Mouse (Mus musculus) hindbrain, postnatal 0 days (tissue): ENCODE measurements around the gene Garem2. TPM values are rescaled to one million over a fixed set of nuclear protein-coding genes. Genes with fewer than 3 reads are reported as not detected.

ENCODE experiments used
- ATAC-seq: fragments of 200-750 bp; cut with Nextera tagmentation; 2 replicates; pipeline ENCODE4 v1.8.0; 2017; ENCODE audit warnings: mild to moderate bottlenecking, moderate TSS enrichment, moderate library complexity
- DNase-seq: peaks from one replicate; pipeline ENCODE4 v3.0.0-alpha.2; 2015; ENCODE audit warnings: low spot score
- H3K27ac ChIP-seq: fragments of 300-500 bp; sonication (generic); 2 replicates; pipeline ENCODE4 v1.5.1; 2014; ENCODE audit warnings: mild to moderate bottlenecking
- H3K27me3 ChIP-seq: fragments of 300-500 bp; sonication (generic); 2 replicates; pipeline ENCODE4 v1.6.1; 2014; ENCODE audit warnings: low read length, mixed read lengths; ENCODE audit not compliant: insufficient read depth
- H3K36me3 ChIP-seq: fragments of 300-500 bp; sonication (generic); 2 replicates; pipeline ENCODE4 v1.6.1; 2014; ENCODE audit warnings: low read length, mixed read lengths; ENCODE audit not compliant: insufficient read depth
- H3K4me1 ChIP-seq: fragments of 300-500 bp; sonication (generic); 2 replicates; pipeline ENCODE4 v1.6.1; 2014; ENCODE audit warnings: antibody characterized with exemption, low read length, mixed read lengths; ENCODE audit not compliant: insufficient read depth
- H3K4me2 ChIP-seq: fragments of 300-500 bp; sonication (generic); 2 replicates; pipeline ENCODE4 v1.6.1; 2014; ENCODE audit warnings: low read depth, mild to moderate bottlenecking, low read length, moderate library complexity, mixed read lengths
- H3K4me3 ChIP-seq: fragments of 300-500 bp; sonication (generic); 2 replicates; pipeline ENCODE4 v1.5.1; 2014; ENCODE audit warnings: low read length
- H3K9ac ChIP-seq: fragments of 300-500 bp; sonication (generic); replicated peaks from 2 replicates; pipeline ENCODE4 v1.6.1; 2014; ENCODE audit warnings: mild to moderate bottlenecking, low read length, moderate library complexity, mixed read lengths
- H3K9me3 ChIP-seq: fragments of 300-500 bp; sonication (generic); 2 replicates; pipeline ENCODE4 v1.6.1; 2016; ENCODE audit warnings: low read length, mixed read lengths
- CTCF ChIP-seq: IDR thresholded peaks from 2 replicates; pipeline ENCODE4 v1.5.1; 2016; ENCODE audit warnings: antibody characterized with exemption, control low read depth, low read depth
- WGBS: fragments of 180-500 bp; shearing (Covaris S2); extraction: QIAGEN DNeasy Blood & Tissue Kit; methylation state at CpG from one replicate; pipeline ENCODE4 v1.1.7; 2014; 5-methylcytosine and 5-hydroxymethylcytosine counted together
- polyA plus RNA-seq: library from polyadenylated mRNA; unstranded; fragments of >200 nt; fragmentation: Nextera tagmentation; extraction: Ambion mirVana; gene quantifications from 2 replicates; pipeline ENCODE4 v1.2.1, GENCODE M21; 2015
- total RNA-seq: library from RNA; depleted of rRNA; stranded (reverse); fragments of >200 nt; gene quantifications from 2 replicates; pipeline ENCODE4 v1.2.3, GENCODE M21; 2014

Garem2 gene
- total and polyA plus RNA-seq, 2 experiments from 2014 or later, result 9.7 to 26.7 TPM

GRCm38 (mm10) chr5:30072825-30073821, 31.8 kb upstream of the Garem2 start, which contains the start of gene Tyms:
Gene Tyms (minus strand): TSS chr5:30073617.
- peaks cover 3% of the 10 kb centered on the region; the same call in 1 of the 2 replicates for H3K36me3 ChIP-seq
- TF ChIP-seq CTCF, result peak; percentile 38
- DNase-seq (peak; percentile 86), ATAC-seq (peak; percentile 93)
- H3K9me3 ChIP-seq, result no peaks in the 10 kb centered on the region
- no peaks in the 10 kb centered on the region for H3K4me1 ChIP-seq
- WGBS, result 1% methylated on average over 45 of the region's 45 CpGs
- peak within 1 kb of the TSS; percentile 55 for H3K9ac ChIP-seq
- peak within 1 kb of the TSS; percentile 80 for H3K4me2 ChIP-seq
- H3K27ac ChIP-seq, result peak within 1 kb of the TSS; percentile 49
- H3K4me3 ChIP-seq, result peak within 1 kb of the TSS; percentile 56
- no peaks in the 10 kb centered on the region for H3K27me3 ChIP-seq

DNA sequence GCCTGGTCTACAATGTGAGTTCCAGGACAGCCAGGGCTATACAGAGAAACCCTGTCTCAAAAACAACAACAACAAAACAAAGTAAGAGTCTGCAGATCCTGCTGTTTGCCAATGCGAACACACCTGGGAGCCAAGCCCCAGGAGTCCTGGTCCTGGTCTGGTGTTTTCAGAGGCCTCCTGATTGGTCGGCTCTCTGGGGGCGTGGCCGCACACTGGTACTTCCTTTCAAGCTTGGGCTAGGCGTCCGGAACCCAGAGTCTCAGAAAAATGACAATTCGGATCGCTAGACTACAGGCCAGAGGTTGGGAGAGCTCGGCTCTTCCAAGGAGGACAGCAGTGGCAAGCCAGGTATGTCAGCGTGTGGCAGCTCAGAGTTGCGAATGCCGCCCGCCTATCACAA, 12.3 kb upstream of the Garem2 start:
- DNase-seq (no peak), ATAC-seq (no peak)
- no peaks in the 10 kb centered on the region for H3K9me3 ChIP-seq
- no peaks in the 10 kb centered on the region for H3K36me3 ChIP-seq
- no peaks in the 10 kb centered on the region for H3K4me1 ChIP-seq
- H3K27me3 ChIP-seq, result no peaks in the 10 kb centered on the region
- no peak for TF ChIP-seq CTCF
- 67% methylated on average over 13 of the region's 13 CpGs for WGBS
- H3K9ac ChIP-seq, result no peak overlapping the region
- no peak overlapping the region for H3K4me3 ChIP-seq
- no peak overlapping the region for H3K4me2 ChIP-seq
- H3K27ac ChIP-seq, result no peak overlapping the region

DNA sequence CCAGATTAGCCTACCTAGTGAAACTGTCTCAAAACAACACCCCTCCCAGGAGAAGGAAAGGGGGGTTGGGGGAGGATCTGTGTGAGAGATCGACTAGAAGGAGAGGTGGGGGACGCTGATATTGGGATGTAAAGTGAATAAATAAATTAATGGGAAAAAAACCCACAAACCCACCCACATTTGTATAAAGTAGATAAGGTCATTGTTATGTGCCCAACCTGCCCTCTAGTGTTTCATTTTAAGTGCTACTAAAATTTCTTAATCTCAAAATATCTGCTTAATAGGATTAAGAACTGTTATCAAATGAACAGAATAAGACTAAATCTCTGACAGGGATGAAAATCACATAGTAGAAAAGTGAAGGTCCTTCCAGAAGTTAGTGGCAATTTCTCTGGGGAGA, 10.6 kb upstream of the Garem2 start:
- no peak overlapping the region for H3K27ac ChIP-seq
- ATAC-seq (no peak), DNase-seq (no peak)
- H3K4me1 ChIP-seq, result no peaks in the 10 kb centered on the region
- H3K36me3 ChIP-seq, result no peaks in the 10 kb centered on the region
- H3K4me3 ChIP-seq, result no peak overlapping the region
- no peaks in the 10 kb centered on the region for H3K9me3 ChIP-seq
- H3K9ac ChIP-seq, result no peak overlapping the region
- WGBS, result 59% methylated on average over 2 of the region's 2 CpGs
- H3K27me3 ChIP-seq, result no peaks in the 10 kb centered on the region
- no peak overlapping the region for H3K4me2 ChIP-seq
- TF ChIP-seq CTCF, result peak; percentile 40

- Histone ChIP-seq H3K4me3 (no peak overlapping the region), H3K4me1 (no peaks in the 10 kb centered on the region), H3K27me3 (no peaks in the 10 kb centered on the region), H3K4me2 (no peak overlapping the region), H3K36me3 (no peaks in the 10 kb centered on the region), H3K9me3 (no peaks in the 10 kb centered on the region), H3K9ac (no peak overlapping the region), H3K27ac (no peak overlapping the region)
- TF ChIP-seq CTCF, result no peak
- DNase-seq, result no peak
- 68% methylated on average over 6 of the region's 6 CpGs for WGBS
- no peak for ATAC-seq
Observed at GRCm38 (mm10) chr5:30095731-30096130, 9.2 kb upstream of the Garem2 start.

DNA sequence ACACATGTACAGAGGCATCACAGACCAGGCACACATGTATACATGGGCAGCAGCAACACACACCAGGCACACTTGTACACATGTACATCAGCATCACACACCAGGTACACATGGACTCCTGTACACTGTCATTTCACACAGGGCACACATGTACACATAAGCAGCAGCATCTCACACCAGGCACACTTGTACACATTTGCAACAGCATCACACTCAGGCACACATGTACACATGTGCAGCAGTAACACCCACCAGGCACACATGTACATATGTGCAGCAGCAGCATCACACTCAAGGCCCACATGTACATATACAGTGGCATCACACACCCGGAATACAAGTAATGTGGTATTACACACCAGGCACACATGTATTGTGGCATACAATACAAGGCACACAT, 6.7 kb upstream of the Garem2 start:
- Histone ChIP-seq H3K4me2 (no peak overlapping the region), H3K27ac (no peak overlapping the region), H3K9ac (no peak overlapping the region), H3K4me3 (no peak overlapping the region), H3K36me3 (no peaks in the 10 kb centered on the region), H3K4me1 (no peaks in the 10 kb centered on the region), H3K27me3 (no peaks in the 10 kb centered on the region), H3K9me3 (no peaks in the 10 kb centered on the region)
- WGBS, result 94% methylated on average over 1 of the region's 1 CpGs
- DNase-seq (no peak), ATAC-seq (no peak)
- no peak for TF ChIP-seq CTCF

DNA sequence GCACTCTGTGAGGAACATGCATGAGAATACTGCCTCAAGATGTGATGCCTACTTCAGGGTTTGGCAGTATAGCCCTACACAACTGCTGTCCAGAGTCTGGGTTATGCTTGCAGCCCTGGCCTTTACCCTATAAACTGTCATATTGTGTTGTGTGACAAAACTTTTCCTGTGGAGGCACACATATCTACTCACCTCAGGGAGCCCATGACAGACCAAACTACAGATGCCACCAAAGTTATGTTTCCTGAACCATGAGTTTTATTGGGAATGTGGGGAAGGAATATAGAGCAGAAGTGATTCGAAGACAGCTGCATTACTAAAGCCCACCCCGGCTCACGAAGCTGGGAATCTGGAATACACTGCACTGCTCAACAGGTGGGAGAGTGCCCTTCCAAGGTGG, 1.6 kb upstream of the Garem2 start:
- Histone ChIP-seq H3K9ac (no peak overlapping the region), H3K9me3 (no peaks in the 10 kb centered on the region), H3K27ac (no peak overlapping the region), H3K36me3 (no peaks in the 10 kb centered on the region), H3K27me3 (no peaks in the 10 kb centered on the region; the same call in 1 of the 2 replicates), H3K4me1 (peaks cover 10% of the 10 kb centered on the region), H3K4me3 (no peak overlapping the region), H3K4me2 (no peak overlapping the region)
- 81% methylated on average over 3 of the region's 3 CpGs for WGBS
- no peak for ATAC-seq
- DNase-seq, result no peak
- no peak for TF ChIP-seq CTCF
